Mouse (Mus musculus) thymus, postnatal 14 days (tissue): ENCODE measurements around the gene Lama5.
A peak's percentile ranks its signal among the peaks of the same experiment; 100 is the strongest.
"Not testable (repeated sequence)": the region's sequence is repeated elsewhere in the genome, so short reads cannot be mapped to it uniquely, and the experiment has no call there.

Experiments used
- DNase-seq: peaks from one replicate; pipeline ENCODE4 v3.0.0; 2021

Lama5 gene

DNA sequence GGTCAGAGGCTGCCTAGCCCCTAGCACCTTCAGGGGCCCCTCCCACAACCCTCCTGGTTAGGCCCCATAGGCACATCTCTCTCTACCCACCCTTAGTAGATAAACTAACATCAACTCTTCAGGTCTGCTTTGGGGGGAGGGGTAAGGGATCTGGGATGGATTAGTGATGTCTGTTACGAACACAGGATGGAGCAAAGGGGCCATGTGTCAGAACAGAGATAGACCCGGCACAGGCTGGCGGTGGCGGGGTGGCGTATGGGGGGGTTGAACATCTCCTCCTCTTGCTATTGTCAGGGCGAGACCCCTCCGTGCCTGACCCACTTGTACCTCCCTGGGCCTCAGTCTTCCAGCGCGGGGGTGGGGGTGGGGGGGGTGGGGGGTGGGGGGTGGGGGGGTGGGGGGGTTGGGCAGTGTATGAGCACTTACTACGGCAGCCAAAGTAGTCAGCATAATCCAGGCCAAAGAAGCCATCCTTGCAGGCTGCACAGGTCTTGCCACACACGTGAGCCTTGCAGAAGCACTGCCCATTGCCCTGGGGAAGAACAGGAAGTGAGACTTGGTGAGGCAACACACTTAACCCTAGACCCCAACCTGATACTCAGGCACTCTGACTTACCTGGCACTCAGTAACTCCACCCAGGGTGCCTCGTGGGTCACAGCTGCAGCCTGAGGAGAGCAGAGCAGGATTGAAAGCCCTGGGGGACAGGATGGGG, 28.9 kb downstream of the Lama5 start:
- peak; percentile 21 for DNase-seq

GRCm38 (mm10) chr2:180187362-180187761, 38.3 kb downstream of the Lama5 start:
- no peak for DNase-seq

- DNase-seq: no peak
These were observed 40.0 kb downstream of the Lama5 start for GRCm38 (mm10) chr2:180185686-180186085.

GRCm38 (mm10) chr2:180184752-180185109, 40.9 kb downstream of the Lama5 start:
- no peak for DNase-seq

GRCm38 (mm10) chr2:180184011-180184751, 41.5 kb downstream of the Lama5 start:
- no peak for DNase-seq

GRCm38 (mm10) chr2:180181542-180181941, 44.1 kb downstream of the Lama5 start:
- DNase-seq: no peak

DNA sequence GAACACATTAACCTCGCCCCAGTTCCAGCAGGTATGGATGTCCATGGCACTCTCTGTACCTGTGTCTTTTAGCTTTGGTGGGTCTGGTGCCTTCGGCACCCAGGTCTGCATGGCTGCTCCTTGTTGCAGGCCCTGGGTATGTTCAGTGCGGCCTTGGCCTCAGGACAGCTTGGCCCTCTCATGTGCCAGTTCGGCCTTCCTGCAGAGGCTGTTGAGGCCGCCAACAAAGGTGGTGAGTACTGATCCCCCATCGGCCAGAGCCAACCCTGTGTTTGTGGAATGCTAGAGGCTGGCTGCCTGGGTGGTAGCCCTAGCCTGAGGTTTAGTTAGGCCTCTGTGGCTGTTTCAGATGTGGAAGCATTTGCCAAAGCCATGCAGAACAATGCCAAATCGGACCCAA, 49.9 kb downstream of the Lama5 start:
- DNase-seq: no peak

DNA sequence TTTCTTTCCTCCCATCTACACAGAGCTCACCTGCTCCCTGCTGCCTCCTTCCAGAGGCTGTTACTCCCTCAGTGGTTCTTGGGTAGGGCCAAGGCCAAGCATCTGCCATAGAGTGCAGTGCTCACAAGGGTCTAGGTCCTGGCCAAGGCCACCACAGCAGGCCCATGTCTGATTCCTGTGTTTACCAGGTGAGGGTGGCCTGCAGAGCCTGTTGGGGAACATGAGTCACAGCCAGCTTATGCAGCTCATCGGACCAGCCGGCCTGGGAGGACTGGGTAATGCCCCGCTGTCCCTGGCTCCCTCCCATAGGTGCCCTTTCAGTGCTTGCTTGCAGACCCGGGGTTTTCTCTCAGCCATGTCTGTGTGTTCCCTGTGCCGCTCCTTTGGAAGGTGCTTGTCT, 51.5 kb downstream of the Lama5 start:
- no peak for DNase-seq

- not testable (repeated sequence) for DNase-seq
These were observed 51.9 kb downstream of the Lama5 start for GRCm38 (mm10) chr2:180173711-180174110.

DNA sequence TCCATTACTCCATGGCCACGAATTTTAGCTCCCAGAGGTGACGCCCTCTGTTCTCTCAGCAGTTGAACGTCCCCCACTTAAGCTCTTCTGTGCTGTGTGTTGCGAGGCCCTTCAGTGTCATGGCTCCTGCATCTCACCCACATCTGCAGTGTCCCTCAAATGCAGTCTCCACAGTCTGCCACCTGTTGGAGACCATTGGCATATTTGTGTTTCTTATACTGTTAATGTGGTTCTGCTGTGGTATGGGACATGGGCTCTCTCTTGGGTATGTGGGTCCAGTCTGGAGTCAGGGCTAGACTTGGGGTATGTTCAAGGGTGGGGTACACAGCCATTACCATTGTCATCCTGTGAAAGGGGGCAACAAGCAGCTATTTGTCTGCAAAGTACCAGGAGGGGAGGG, 52.5 kb downstream of the Lama5 start:
- peak; percentile 26 for DNase-seq

DNA sequence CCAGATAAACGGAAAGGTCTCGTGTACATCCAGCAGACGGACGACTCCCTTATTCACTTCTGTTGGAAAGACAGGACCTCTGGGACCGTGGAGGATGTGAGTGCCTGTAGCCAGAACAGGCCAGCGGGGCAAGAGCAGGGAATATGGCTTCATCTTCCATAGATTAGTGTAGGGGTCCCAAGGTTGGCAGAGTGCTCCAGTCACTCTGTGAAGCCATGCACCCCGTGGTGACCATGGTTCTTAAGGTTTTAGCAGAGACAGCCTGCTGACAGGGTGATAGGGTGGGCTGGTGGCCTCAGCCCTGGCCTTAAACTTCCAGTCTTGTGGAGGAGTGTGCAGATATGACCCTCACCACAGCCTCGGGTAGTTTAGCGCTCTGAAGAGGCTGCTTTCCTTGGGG, 53.5 kb downstream of the Lama5 start:
- peak; percentile 24 for DNase-seq

- DNase-seq: no peak
These were observed 54.1 kb downstream of the Lama5 start for GRCm38 (mm10) chr2:180171522-180172070.

GRCm38 (mm10) chr2:180170806-180171521, 54.7 kb downstream of the Lama5 start, which contains the start of gene Adrm1:
Adrm1 (plus strand) TSS chr2:180171485.
- DNase-seq: peak; percentile 97

GRCm38 (mm10) chr2:180170151-180170805, 55.4 kb downstream of the Lama5 start:
- DNase-seq: no peak

- no peak for DNase-seq
These were observed 58.8 kb downstream of the Lama5 start for GRCm38 (mm10) chr2:180166869-180167268.

GRCm38 (mm10) chr2:180165855-180166254, 59.8 kb downstream of the Lama5 start:
- DNase-seq: no peak

- DNase-seq: no peak
These were observed 67.0 kb downstream of the Lama5 start for GRCm38 (mm10) chr2:180158627-180159026.

DNA sequence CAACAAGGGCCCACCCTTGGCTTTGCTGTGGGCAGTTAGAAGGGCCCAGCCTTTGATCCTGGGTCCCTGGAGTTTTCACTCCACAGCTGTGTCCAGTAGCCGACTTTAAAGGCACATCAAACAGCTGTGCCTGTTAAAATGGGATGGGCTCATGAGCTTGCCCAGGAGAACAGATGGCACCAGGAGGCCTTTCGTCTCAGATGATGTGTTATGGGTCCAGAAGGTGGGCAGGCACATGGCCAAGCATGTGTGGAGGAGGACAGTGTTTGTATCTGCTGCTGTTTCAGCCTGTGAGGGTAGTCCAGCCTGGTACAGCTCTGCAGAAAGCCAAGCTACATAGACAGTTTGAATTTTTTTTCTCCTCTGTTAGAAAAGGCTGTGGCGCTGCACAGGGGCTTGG, 70.9 kb downstream of the Lama5 start:
- no peak for DNase-seq

DNA sequence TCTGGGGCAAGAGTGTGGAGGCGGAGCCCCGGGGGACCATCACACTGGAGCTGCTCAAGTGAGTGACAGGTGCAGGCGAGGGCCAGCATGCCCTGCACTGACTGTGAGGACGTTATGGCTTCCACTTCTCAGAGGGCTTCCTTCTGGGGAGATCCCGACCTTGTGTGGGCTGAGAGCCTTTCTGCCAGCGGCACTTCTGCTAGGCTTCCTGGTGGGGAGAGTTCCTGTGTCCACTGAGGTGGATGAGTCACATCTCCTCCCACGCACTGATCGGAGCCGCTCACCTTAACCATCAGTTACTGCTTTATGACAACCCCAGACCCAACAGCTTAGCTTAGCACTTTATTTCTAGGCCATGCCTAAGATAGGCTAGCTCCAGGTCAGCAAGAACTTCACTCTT, 77.1 kb downstream of the Lama5 start:
- no peak for DNase-seq

GRCm38 (mm10) chr2:180147379-180147778, 78.3 kb downstream of the Lama5 start:
- DNase-seq: no peak

DNA sequence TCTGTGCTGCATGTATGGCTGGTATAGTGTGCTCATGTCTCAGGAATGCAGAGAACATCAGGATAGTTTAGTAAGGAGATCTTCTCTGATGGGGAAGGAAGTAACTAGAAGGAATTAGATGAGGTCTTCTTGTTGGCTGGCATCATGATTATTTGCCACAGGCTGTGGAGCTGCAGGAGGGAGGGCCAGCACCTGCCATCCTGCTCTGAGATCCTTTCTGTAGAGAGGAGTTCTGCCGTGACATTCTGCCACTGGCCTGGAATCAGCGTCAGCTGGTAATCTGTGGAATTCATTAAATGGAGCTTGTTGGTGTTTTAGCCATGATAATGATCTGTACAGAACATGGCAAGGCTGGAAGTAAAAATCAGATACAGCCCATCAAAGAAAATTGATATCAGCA, 79.6 kb downstream of the Lama5 start:
- no peak for DNase-seq

DNA sequence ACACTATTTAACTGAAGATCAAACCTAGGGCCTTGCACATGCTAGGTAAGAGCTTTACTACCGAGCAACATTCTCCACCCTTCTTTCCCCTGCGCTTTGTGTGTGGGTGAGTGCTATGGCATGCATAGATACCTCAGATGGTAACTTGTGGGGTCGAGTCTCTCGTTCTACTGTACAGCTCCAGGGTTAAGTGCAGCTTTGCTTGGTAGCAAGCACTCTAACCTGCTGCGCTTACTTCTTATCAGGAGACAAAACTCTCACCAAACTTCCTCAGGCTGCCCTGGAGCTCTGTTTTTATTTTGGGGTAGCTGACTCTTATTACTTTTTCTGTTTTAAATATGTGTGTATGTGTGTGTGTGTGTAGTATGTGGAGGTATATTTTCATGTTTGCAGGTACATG, 90.2 kb downstream of the Lama5 start:
- no peak for DNase-seq

- no peak for DNase-seq
These were observed 91.7 kb downstream of the Lama5 start for GRCm38 (mm10) chr2:180133911-180134310.
